Mouse (Mus musculus) myocyte (in vitro differentiated cells): ENCODE data around the gene Fam122a. TPM values are rescaled to one million over a fixed set of nuclear protein-coding genes. Genes with fewer than 3 reads are reported as not detected.

Experiments used
- H3K27me3 ChIP-seq: one replicate; pipeline ENCODE4 v1.6.1; 2011; ENCODE audit not compliant: control insufficient read depth, insufficient read depth, insufficient read length
- H3K36me3 ChIP-seq: one replicate; pipeline ENCODE4 v1.6.1; 2011; ENCODE audit not compliant: control insufficient read depth, insufficient read depth
- H3K4me2 ChIP-seq: one replicate; pipeline ENCODE4 v1.6.1; 2011; ENCODE audit warnings: low read depth, control low read depth
- H3K4me3 ChIP-seq: one replicate; pipeline ENCODE4 v1.5.1; 2011; ENCODE audit warnings: mild to moderate bottlenecking, control low read depth, moderate library complexity
- H3K79me2 ChIP-seq: one replicate; pipeline ENCODE4 v1.6.1; 2011; ENCODE audit not compliant: control insufficient read depth, insufficient read depth
- H3ac ChIP-seq: one replicate; pipeline ENCODE4 v1.6.1; 2011; ENCODE audit not compliant: control insufficient read depth, insufficient read length
- CEBPB ChIP-seq: IDR thresholded peaks from 2 replicates; pipeline ENCODE4 v1.6.1; 2011; ENCODE audit warnings: mild to moderate bottlenecking, moderate library complexity; ENCODE audit not compliant: poor library complexity, insufficient read depth, severe bottlenecking
- E2F4 ChIP-seq: IDR thresholded peaks from one replicate; pipeline ENCODE4 v1.6.1; 2011; ENCODE audit warnings: mild to moderate bottlenecking, control low read depth, moderate library complexity; ENCODE audit not compliant: insufficient read depth
- MAX ChIP-seq: IDR thresholded peaks from one replicate; pipeline ENCODE4 v1.6.1; 2011; ENCODE audit warnings: low read depth, mild to moderate bottlenecking, control low read depth
- MYOD1 ChIP-seq, 3 experiments: IDR thresholded peaks; one replicate each; pipeline ENCODE4 v1.6.1; 2011; ENCODE audit warnings: control low read depth in 2 of 3, low read depth in 2 of 3, mild to moderate bottlenecking in 2 of 3, moderate library complexity in 1 of 3; ENCODE audit not compliant: insufficient read length in 2 of 3, control insufficient read depth in 1 of 3
- MYOG ChIP-seq, 3 experiments: IDR thresholded peaks; one replicate each; pipeline ENCODE4 v1.6.1; 2011; ENCODE audit warnings: control low read depth in 2 of 3, low read depth in 2 of 3, mild to moderate bottlenecking in 2 of 3; ENCODE audit not compliant: insufficient read length in 2 of 3, control insufficient read depth in 1 of 3, insufficient read depth in 1 of 3
- POLR2A ChIP-seq: IDR thresholded peaks from one replicate; pipeline ENCODE4 v1.6.1; 2011; ENCODE audit warnings: low read depth, mild to moderate bottlenecking, control low read depth, moderate library complexity; ENCODE audit not compliant: insufficient read length
- POLR2AphosphoS2 ChIP-seq: IDR thresholded peaks from one replicate; pipeline ENCODE4 v1.6.1; 2011; ENCODE audit warnings: low read depth, control low read depth; ENCODE audit not compliant: insufficient read length
- REST ChIP-seq: IDR thresholded peaks from one replicate; pipeline ENCODE4 v1.6.1; 2011; ENCODE audit warnings: mild to moderate bottlenecking, control low read depth, moderate library complexity; ENCODE audit not compliant: insufficient read depth, insufficient read length
- SRF ChIP-seq: IDR thresholded peaks from one replicate; pipeline ENCODE4 v1.6.1; 2011; ENCODE audit warnings: low read depth; ENCODE audit not compliant: control insufficient read depth, insufficient read length
- TCF12 ChIP-seq: IDR thresholded peaks from one replicate; pipeline ENCODE4 v1.6.1; 2011; ENCODE audit warnings: mild to moderate bottlenecking, control low read depth; ENCODE audit not compliant: poor library complexity, insufficient read depth, severe bottlenecking
- TCF3 ChIP-seq: IDR thresholded peaks from one replicate; pipeline ENCODE4 v1.6.1; 2011; ENCODE audit warnings: low read depth, control low read depth; ENCODE audit not compliant: insufficient read length
- USF1 ChIP-seq: IDR thresholded peaks from one replicate; pipeline ENCODE4 v1.6.1; 2011; ENCODE audit warnings: low read depth, mild to moderate bottlenecking, control low read depth, moderate library complexity
- polyA plus RNA-seq: library from polyadenylated mRNA; unstranded; fragments of >200 nt; fragmentation: generic; extraction: Trizol; gene quantifications from one replicate; pipeline ENCODE4 v1.2.1, GENCODE M21; 2012; ENCODE audit warnings: missing spikeins

The Fam122a gene
- polyA plus RNA-seq, 1 experiment, result 14.7 TPM

- Histone ChIP-seq H3K4me2 (no peak overlapping the region), H3K27me3 (no peaks in the 10 kb centered on the region), H3K79me2 (no peaks in the 10 kb centered on the region), H3ac (no peak overlapping the region), H3K36me3 (no peaks in the 10 kb centered on the region), H3K4me3 (no peak overlapping the region)
- TF ChIP-seq E2F4 (no peak), TCF12 (no peak), POLR2AphosphoS2 (no peak), MYOD1 (IDR thresholded peaks at IDR 0.05; ENCODE audit: control insufficient read depth in 1 of 3, insufficient read length in 2 of 3, low read depth in 2 of 3) (no peak), REST (no peak), POLR2A (no peak)
Observed at GRCm38 (mm10) chr19:24508087-24508767, 31.1 kb upstream of the Fam122a start.

- Histone ChIP-seq H3K4me2 (no peak overlapping the region), H3K27me3 (no peaks in the 10 kb centered on the region), H3K4me3 (no peak overlapping the region), H3ac (no peak overlapping the region), H3K79me2 (no peaks in the 10 kb centered on the region), H3K36me3 (no peaks in the 10 kb centered on the region)
- no peak for TF ChIP-seq POLR2A
- no peak for TF ChIP-seq MYOD1 (IDR thresholded peaks at IDR 0.05; ENCODE audit: control insufficient read depth in 1 of 3, insufficient read length in 2 of 3, low read depth in 2 of 3)
- no peak for TF ChIP-seq POLR2AphosphoS2
- TF ChIP-seq TCF12, result no peak
- no peak for TF ChIP-seq MAX
- TF ChIP-seq USF1, result no peak
- TF ChIP-seq SRF, result no peak
- TF ChIP-seq REST, result no peak
- no peak for TF ChIP-seq E2F4
- TF ChIP-seq MYOG (IDR thresholded peaks at IDR 0.05; ENCODE audit: control insufficient read depth in 1 of 3, insufficient read depth in 1 of 3, insufficient read length in 2 of 3, low read depth in 2 of 3), result no peak
Observed at GRCm38 (mm10) chr19:24502736-24503421, 25.7 kb upstream of the Fam122a start.

- Histone ChIP-seq H3K4me2 (no peak overlapping the region), H3K4me3 (no peak overlapping the region), H3K36me3 (no peaks in the 10 kb centered on the region), H3K27me3 (no peaks in the 10 kb centered on the region), H3K79me2 (no peaks in the 10 kb centered on the region), H3ac (no peak overlapping the region)
- TF ChIP-seq CEBPB (no peak), MAX (no peak), SRF (no peak), POLR2AphosphoS2 (no peak), MYOD1 (IDR thresholded peaks at IDR 0.05; ENCODE audit: control insufficient read depth in 1 of 3, insufficient read length in 2 of 3, low read depth in 2 of 3) (no peak), POLR2A (no peak), USF1 (no peak), E2F4 (no peak), TCF3 (no peak), TCF12 (no peak), MYOG (IDR thresholded peaks at IDR 0.05; ENCODE audit: control insufficient read depth in 1 of 3, insufficient read depth in 1 of 3, insufficient read length in 2 of 3, low read depth in 2 of 3) (no peak), REST (no peak)
Observed at GRCm38 (mm10) chr19:24501525-24501924, 24.4 kb upstream of the Fam122a start.

DNA sequence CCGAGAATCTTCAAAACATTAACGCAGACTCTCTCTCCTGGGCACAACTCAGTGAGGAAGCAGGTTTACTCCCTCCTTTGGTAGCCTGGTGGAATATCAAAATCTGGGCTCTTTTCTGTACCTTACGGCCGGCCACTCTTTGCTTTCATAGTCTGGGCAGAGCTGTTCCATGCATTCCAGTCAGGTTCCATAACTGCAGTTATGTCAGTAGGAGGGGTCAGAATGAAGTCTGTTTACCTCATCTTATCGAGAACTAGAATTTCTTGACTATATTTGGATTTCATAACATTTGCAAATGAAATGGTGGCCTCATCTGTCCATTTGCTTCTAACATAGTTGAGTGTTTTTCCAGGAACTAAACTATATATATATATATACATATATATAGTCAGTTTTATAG lies 23.3 kb upstream of the Fam122a start:
- TF ChIP-seq TCF12, result no peak
- no peak for TF ChIP-seq REST
- no peak for TF ChIP-seq MAX
- no peak for TF ChIP-seq SRF
- TF ChIP-seq MYOD1 (IDR thresholded peaks at IDR 0.05; ENCODE audit: control insufficient read depth in 1 of 3, insufficient read length in 2 of 3, low read depth in 2 of 3), result no peak
- TF ChIP-seq CEBPB, result no peak
- no peak for TF ChIP-seq POLR2AphosphoS2
- no peak for TF ChIP-seq MYOG (IDR thresholded peaks at IDR 0.05; ENCODE audit: control insufficient read depth in 1 of 3, insufficient read depth in 1 of 3, insufficient read length in 2 of 3, low read depth in 2 of 3)
- TF ChIP-seq TCF3, result no peak
- TF ChIP-seq E2F4, result no peak
- TF ChIP-seq USF1, result no peak
- TF ChIP-seq POLR2A, result no peak
- Histone ChIP-seq H3K27me3 (no peaks in the 10 kb centered on the region), H3ac (no peak overlapping the region), H3K4me2 (no peak overlapping the region), H3K4me3 (no peak overlapping the region), H3K79me2 (no peaks in the 10 kb centered on the region), H3K36me3 (no peaks in the 10 kb centered on the region)
